Mouse (Mus musculus) monocyte, adult 59 days (primary cell): ENCODE measurements around the gene Wnt1. TPM values are rescaled to one million over a fixed set of nuclear protein-coding genes. Genes with fewer than 3 reads are reported as not detected.

Experiments
- total RNA-seq, 2 experiments: library from RNA; stranded (reverse); gene quantifications; one replicate each; pipeline ENCODE4 v1.2.4; 2023

The Wnt1 gene
- total RNA-seq: not detected

DNA sequence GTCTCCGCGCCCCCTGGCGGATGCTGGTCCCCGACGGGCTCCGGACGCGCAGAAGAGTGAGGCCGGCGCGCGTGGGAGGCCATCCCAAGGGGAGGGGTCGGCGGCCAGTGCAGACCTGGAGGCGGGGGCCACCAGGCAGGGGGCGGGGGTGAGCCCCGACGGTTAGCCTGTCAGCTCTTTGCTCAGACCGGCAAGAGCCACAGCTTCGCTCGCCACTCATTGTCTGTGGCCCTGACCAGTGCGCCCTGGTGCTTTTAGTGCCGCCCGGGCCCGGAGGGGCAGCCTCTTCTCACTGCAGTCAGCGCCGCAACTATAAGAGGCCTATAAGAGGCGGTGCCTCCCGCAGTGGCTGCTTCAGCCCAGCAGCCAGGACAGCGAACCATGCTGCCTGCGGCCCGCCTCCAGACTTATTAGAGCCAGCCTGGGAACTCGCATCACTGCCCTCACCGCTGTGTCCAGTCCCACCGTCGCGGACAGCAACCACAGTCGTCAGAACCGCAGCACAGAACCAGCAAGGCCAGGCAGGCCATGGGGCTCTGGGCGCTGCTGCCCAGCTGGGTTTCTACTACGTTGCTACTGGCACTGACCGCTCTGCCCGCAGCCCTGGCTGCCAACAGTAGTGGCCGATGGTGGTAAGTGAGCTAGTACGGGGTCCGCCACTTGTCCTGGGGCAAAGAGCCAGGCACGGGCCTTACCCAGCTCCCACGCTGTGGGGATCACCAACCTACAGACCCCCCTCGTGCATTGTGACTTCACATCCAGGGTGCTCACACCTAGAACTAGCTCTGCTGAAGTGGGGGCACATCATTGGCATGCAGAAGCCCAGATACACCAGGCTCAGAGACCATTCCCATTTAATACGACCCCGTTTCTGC lies at the start of gene Wnt1:
TSS of gene Wnt1 (plus strand) at position 197 of the 875 bp plus-strand sequence.

DNA sequence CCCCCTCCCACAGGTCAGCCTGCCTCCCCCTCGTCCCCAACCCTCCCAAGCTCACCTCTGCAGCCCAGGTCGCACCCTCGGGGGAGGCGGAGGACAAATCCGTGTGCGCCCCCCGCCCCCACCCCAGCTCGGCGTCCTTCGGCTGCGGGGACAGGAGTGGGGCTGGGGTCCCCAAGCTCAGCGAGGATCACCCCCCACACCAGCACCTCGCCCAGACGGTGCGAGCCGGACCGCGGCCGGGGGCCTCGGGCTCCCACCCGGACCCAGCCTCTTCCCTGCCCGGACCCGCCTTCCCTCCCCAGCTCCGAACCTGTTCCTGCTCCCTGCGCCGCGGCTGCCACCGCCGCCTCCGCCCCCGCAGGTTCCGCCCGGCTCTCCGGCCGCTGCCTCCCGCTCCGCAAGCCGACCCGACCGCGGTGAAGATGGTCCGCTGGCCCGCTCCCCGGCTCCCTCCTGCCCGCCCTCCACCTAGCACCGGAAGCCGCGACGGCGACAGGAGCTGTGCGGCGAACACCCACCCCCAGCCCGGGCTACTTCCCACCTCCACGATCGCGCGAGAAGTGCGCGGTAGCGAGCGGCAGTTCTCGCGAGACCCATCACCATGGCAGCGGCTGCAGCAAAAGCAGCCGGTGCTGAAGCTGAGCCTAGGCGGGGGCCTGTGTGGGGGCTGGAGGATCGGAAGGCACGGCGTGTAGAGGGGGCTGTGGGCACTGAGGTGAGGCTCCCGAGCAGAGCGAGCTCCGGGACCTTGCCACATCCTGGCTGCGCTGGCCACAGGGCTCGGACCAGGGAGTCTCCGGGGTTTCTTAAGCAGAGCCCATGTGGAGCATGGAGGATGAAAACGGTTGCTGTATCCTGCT lies 26.8 kb upstream of the Wnt1 start, which contains the start of gene Arf3:
TSS of gene Arf3 (minus strand) at position 545 of the 860 bp plus-strand sequence.

DNA sequence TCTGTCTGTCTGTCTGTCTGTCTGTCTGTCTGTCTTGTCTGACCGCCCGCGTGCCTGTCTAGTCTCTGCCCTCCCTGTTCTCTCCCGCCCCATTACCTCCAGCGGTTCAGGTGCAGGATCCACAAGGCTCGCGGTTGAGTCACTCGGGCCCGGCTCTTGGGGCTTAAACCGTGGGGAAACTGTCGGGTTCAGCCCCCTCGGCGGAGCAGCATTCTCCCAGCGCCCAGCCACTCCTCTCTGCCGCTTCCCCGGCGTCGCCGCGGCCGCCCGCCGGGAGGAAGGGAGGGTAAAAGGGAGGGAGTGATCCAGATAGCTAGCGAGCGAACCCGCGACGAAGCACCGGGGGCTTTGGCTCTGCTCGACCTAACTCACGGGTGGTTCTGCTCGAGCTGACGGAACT lies 11.9 kb upstream of the Wnt1 start, which contains the start of gene Wnt10b:
TSS of gene Wnt10b (minus strand) at position 389 of the 400 bp plus-strand sequence.

DNA sequence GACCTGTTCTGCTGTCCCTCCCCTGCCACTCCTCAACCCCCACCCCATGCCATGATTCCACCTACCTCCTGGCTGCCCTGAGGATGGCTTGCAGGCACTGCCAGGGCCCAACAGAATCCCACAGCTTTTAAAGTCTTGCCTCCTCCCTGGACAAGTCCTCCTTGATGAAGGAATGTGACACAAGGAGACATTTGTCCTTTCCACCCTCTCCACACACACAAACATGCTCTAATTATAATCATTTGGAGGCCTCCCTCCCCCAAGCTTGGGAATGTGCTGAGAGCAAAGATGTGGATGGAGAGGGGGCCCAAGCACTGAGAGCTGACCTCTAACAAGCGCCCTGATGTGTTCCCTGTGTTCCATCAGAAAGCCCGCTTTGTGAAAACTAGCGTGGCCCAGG lies 19.7 kb downstream of the Wnt1 start, which contains the start of gene Ddn:
TSS of gene Ddn (minus strand) at position 101 of the 400 bp plus-strand sequence.

DNA sequence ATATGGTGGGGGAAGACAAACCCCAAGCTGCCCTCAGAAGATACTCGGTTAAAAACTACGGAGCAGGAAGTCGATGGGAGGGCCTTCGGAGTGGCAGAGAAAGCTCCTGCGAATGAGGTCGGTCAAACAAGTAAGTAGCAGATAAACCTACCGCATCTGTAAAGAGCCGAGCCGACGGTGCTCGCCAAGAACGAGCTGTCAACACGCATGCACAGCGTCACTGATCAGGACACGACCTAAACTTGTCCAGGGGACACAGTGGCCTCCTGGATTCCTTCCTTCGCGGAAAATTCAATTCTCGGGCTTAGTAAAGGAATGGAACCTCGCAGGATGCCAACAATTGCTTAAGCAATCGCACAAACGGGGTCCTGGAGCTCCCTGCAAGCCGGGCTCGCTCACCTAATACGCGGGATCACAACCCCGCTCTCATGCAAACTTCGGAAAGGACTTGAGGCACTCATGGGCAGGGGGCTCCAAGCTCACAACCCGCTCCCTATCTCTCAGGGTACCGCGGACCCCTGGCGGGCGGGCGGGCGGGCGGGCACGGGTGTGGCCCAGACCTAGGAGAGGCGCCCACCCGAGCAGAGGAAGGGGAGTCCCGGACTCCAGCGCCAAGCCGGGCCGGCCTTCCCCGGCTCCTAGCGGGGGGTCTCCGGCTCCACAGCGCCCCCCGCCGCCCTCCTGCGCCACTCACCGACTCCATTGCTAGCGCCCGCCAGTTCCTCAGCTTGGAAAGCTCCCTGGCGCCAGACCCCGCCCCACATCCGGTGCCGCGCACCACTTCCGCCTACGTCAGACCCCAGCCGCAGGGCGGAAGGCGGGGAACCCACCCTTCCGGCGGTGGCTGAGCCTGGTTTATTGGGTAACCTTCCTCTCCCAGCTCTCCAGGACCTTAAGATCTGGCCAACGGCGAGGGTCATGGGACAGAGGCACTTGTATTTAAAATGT lies 41.4 kb downstream of the Wnt1 start, which contains the start of gene Prkag1:
TSS of gene Prkag1 (minus strand) at position 786 of the 948 bp plus-strand sequence.

Other genes starting within 250 kb of the Wnt1 start
- 10 to 100 TPM; 81.2 to 85.4 TPM for gene Ccnt1, start 218.9 kb upstream of the Wnt1 start, total RNA-seq
- not detected for gene 4930415O20Rik, start 218.9 kb upstream of the Wnt1 start, total RNA-seq
- gene Adcy6, start 179.8 kb upstream of the Wnt1 start, total RNA-seq: 1 to 10 TPM; 3.5 to 4.2 TPM
- 1 to 10 TPM; 4.1 to 4.7 TPM for gene Cacnb3, start 159.0 kb upstream of the Wnt1 start, total RNA-seq
- gene Ddx23, start 127.0 kb upstream of the Wnt1 start, total RNA-seq: 100 to 1,000 TPM in 1 of 2 experiments, 10 to 100 TPM in 1; 97.7 to 139 TPM
- 1 to 10 TPM; 3.8 to 5.4 TPM for gene Rnd1, start 112.4 kb upstream of the Wnt1 start, total RNA-seq
- gene Ccdc65, start 81.7 kb upstream of the Wnt1 start, total RNA-seq: not detected
- gene Fkbp11, start 61.7 kb upstream of the Wnt1 start, total RNA-seq: 1 to 10 TPM in 1 of 2 experiments, under 1 TPM in 1; 0.94 to 1.3 TPM
- gene Arf3, start 26.6 kb upstream of the Wnt1 start, total RNA-seq: 10 to 100 TPM; 85.4 to 92.2 TPM
- not detected for gene Wnt10b, start 11.7 kb upstream of the Wnt1 start, total RNA-seq
- not detected for gene Ddn, start 19.6 kb downstream of the Wnt1 start, total RNA-seq
- gene Prkag1, start 41.7 kb downstream of the Wnt1 start, total RNA-seq: 10 to 100 TPM; 54.0 to 54.3 TPM
- 100 to 1,000 TPM; 118 to 120 TPM for gene Kmt2d, start 81.3 kb downstream of the Wnt1 start, total RNA-seq
- gene Rhebl1, start 104.7 kb downstream of the Wnt1 start, total RNA-seq: 10 to 100 TPM in 1 of 2 experiments, 1 to 10 TPM in 1; 4.6 to 10.5 TPM
- gene Dhh, start 108.7 kb downstream of the Wnt1 start, total RNA-seq: not detected
- gene Lmbr1l, start 128.4 kb downstream of the Wnt1 start, total RNA-seq: 100 to 1,000 TPM; 112 to 113 TPM
- gene Tuba1b, start 144.7 kb downstream of the Wnt1 start, total RNA-seq: 100 to 1,000 TPM; 138 to 142 TPM
- gene Gm49450, start 163.7 kb downstream of the Wnt1 start, total RNA-seq: not detected
- gene Tuba1a, start 163.8 kb downstream of the Wnt1 start, total RNA-seq: 100 to 1,000 TPM; 119 to 136 TPM
- 100 to 1,000 TPM; 144 to 185 TPM for gene Tuba1c, start 240.0 kb downstream of the Wnt1 start, total RNA-seq